In genomic region chr10:84591640-84592148, GRCm38 (mm10) we compare ENCODE assay signal across 16 mouse cellular contexts. TPM values are rescaled to one million over a fixed set of nuclear protein-coding genes. Genes with fewer than 3 reads are reported as not detected.
A peak's percentile ranks its signal among the peaks of the same experiment; 100 is the strongest.
DNase-seq lines count a peak whose midpoint lies in the region; ATAC-seq and TF ChIP-seq lines count a peak whose summit lies in the region.
"Had no signal": no experiment of that assay in that cellular context is flagged by ENCODE, and none has a peak within 500 bp of the region (broad histone marks: within the 10 kb centered on the region; RNA-seq: fewer than 3 reads in every experiment).

No protein-coding gene starts in this region.

- peak; percentile 42; the same call in 1 of the 2 replicates for ATAC-seq in erythroblast, adult 5-6 weeks (replicated peaks; ENCODE audit: low FRiP score, poor library complexity, severe bottlenecking)
- no peak for ATAC-seq in midbrain, embryonic 11.5 days (ENCODE audit: low FRiP score)
- ATAC-seq: activated CD4-positive, CD25-positive, alpha-beta regulatory T cell, adult 4 months; forebrain, embryonic 14.5 days; intestine, embryonic 16.5 days had no signal

- no peak for TF ChIP-seq EP300 in heart, adult 2 months (IDR thresholded peaks at IDR 0.05; ENCODE audit: insufficient read depth, low read depth, low read length)

- H3K27ac ChIP-seq in heart, adult 2 months = peak overlapping the region; percentile 58
- no peak overlapping the region for H3K27ac ChIP-seq in heart, embryonic 10.5 days
- no peak overlapping the region for H3K27ac ChIP-seq in midbrain, embryonic 11.5 days (ENCODE audit: low read depth, low read length)
- H3K27ac ChIP-seq: embryonic facial prominence, embryonic 13.5 days; forebrain, embryonic 10.5 days; hindbrain, embryonic 10.5 days; hindbrain, embryonic 15.5 days had no signal

- no peak for TF ChIP-seq CTCF in heart, adult 2 months (IDR thresholded peaks at IDR 0.05)

- peaks cover 67% of the 10 kb centered on the region for H3K36me3 ChIP-seq in heart, adult 2 months (ENCODE audit: control insufficient read depth, insufficient read depth, low read length)
- H3K36me3 ChIP-seq in heart, embryonic 10.5 days = no peaks in the 10 kb centered on the region; the same call in 1 of the 2 replicates
- H3K36me3 ChIP-seq in midbrain, embryonic 11.5 days (ENCODE audit: control insufficient read depth, insufficient read depth, low read length) = no peaks in the 10 kb centered on the region
- H3K36me3 ChIP-seq: forebrain, embryonic 10.5 days; hindbrain, embryonic 10.5 days had no signal

- H3K9me3 ChIP-seq in heart, embryonic 10.5 days = no peaks in the 10 kb centered on the region
- H3K9me3 ChIP-seq in midbrain, embryonic 11.5 days (ENCODE audit: control insufficient read depth, low read length) = no peaks in the 10 kb centered on the region
- H3K9me3 ChIP-seq: embryonic facial prominence, embryonic 13.5 days; forebrain, embryonic 10.5 days; G1E; hindbrain, embryonic 10.5 days; hindbrain, embryonic 15.5 days had no signal

- intact Hi-C loops in heart, adult 2 months (cut with DNase I) = no loop called here

- H3K4me3 ChIP-seq in heart, adult 2 months = no peak overlapping the region
- H3K4me3 ChIP-seq in heart, embryonic 10.5 days = no peak overlapping the region
- no peak overlapping the region for H3K4me3 ChIP-seq in midbrain, embryonic 11.5 days (ENCODE audit: low read depth, low read length)
- H3K4me3 ChIP-seq: embryonic facial prominence, embryonic 13.5 days; forebrain, embryonic 10.5 days; hindbrain, embryonic 10.5 days; hindbrain, embryonic 15.5 days had no signal

- H3K4me2 ChIP-seq in midbrain, embryonic 11.5 days = no peak overlapping the region
- H3K4me2 ChIP-seq: embryonic facial prominence, embryonic 13.5 days; hindbrain, embryonic 15.5 days had no signal

- 62% methylated on average over 2 of the region's 2 CpGs for WGBS in heart, adult 2 months
- WGBS in heart, embryonic 10.5 days = 83% methylated on average over 2 of the region's 2 CpGs
- WGBS in midbrain, embryonic 11.5 days = 88% methylated on average over 2 of the region's 2 CpGs

- H3K27me3 ChIP-seq in heart, adult 2 months (ENCODE audit: control insufficient read depth, insufficient read depth, low read length) = no peaks in the 10 kb centered on the region
- H3K27me3 ChIP-seq in heart, embryonic 10.5 days (ENCODE audit: insufficient read depth, poor library complexity, severe bottlenecking) = no peaks in the 10 kb centered on the region
- no peaks in the 10 kb centered on the region for H3K27me3 ChIP-seq in midbrain, embryonic 11.5 days (ENCODE audit: control insufficient read depth, insufficient read depth, low read length)
- H3K27me3 ChIP-seq: embryonic facial prominence, embryonic 13.5 days; hindbrain, embryonic 15.5 days had no signal

- no peaks in the 10 kb centered on the region; the same call in none of the 2 replicates for H3K79me2 ChIP-seq in heart, adult 2 months (replicated peaks; ENCODE audit: control insufficient read depth, insufficient read depth, low read length)

- no peak overlapping the region for H3K9ac ChIP-seq in heart, adult 2 months (ENCODE audit: low read depth, low read length)
- H3K9ac ChIP-seq in midbrain, embryonic 11.5 days (ENCODE audit: low read length) = no peak overlapping the region
- H3K9ac ChIP-seq: embryonic facial prominence, embryonic 13.5 days; hindbrain, embryonic 15.5 days had no signal

- peaks cover 5% of the 10 kb centered on the region for H3K4me1 ChIP-seq in heart, adult 2 months (ENCODE audit: control insufficient read depth, insufficient read depth, low read length)
- no peaks in the 10 kb centered on the region for H3K4me1 ChIP-seq in heart, embryonic 10.5 days
- no peaks in the 10 kb centered on the region for H3K4me1 ChIP-seq in midbrain, embryonic 11.5 days (ENCODE audit: control insufficient read depth, insufficient read depth, low read length)
- H3K4me1 ChIP-seq: embryonic facial prominence, embryonic 13.5 days; hindbrain, embryonic 10.5 days; hindbrain, embryonic 15.5 days had no signal

- TF ChIP-seq POLR2A in heart, adult 2 months (IDR thresholded peaks at IDR 0.05; ENCODE audit: insufficient read depth, low read depth, low read length) = no peak

- DNase-seq in heart, adult 2 months = peak in 1 of 2 experiments; percentile 34
- no peak for DNase-seq in heart, embryonic 10.5 days (ENCODE audit: low spot score)
- peak; percentile 11 for DNase-seq in R1 (ENCODE audit: low read depth, low spot score)
- no peak for DNase-seq in midbrain, embryonic 11.5 days (ENCODE audit: low spot score, missing footprints)
- DNase-seq in lung, postnatal 14 days = no peak
- DNase-seq: cerebellum, postnatal 36 days; gastrocnemius, postnatal 10 days had no signal

RNA-seq across cellular contexts. Expression of gene Tcp11l2, which starts 15.3 kb away (rescaled TPM):
- 100 to 1,000 TPM; 118 to 157 TPM for total RNA-seq in heart, adult 2 months (2021)
- polyA plus RNA-seq in heart, adult 2 months (2012; rRNA removed) = 129 and 204 TPM in 2 replicates
- polyA plus RNA-seq in heart, embryonic 10.5 days (2016; fragmentation: Nextera tagmentation; extraction: Ambion mirVana) = 6.4 and 10.5 TPM in 2 replicates
- total RNA-seq in erythroblast, adult 5-6 weeks (2015; ENCODE audit: low replicate concordance) = 604 and 645 TPM in 2 replicates
- 495 and 623 TPM in 2 replicates for total RNA-seq in erythroblast, adult 5-6 weeks (2017; ENCODE audit: low replicate concordance)
- polyA plus RNA-seq in midbrain, embryonic 11.5 days (2014; fragmentation: Nextera tagmentation; extraction: Ambion mirVana) = 9.4 and 10.7 TPM in 2 replicates

RNA-seq across cellular contexts. Expression of gene Polr3b, which starts 30.4 kb away (rescaled TPM):
- total RNA-seq in heart, adult 2 months (2021) = 10 to 100 TPM in 1 of 2 experiments, 1 to 10 TPM in 1; 8.9 to 10.9 TPM
- 3.0 and 5.1 TPM in 2 replicates for polyA plus RNA-seq in heart, adult 2 months (2012; rRNA removed)
- 15.6 and 15.8 TPM in 2 replicates for polyA plus RNA-seq in heart, embryonic 10.5 days (2016; fragmentation: Nextera tagmentation; extraction: Ambion mirVana)
- total RNA-seq in erythroblast, adult 5-6 weeks (2015; ENCODE audit: low replicate concordance) = 44.1 and 50.5 TPM in 2 replicates
- 81.8 and 274 TPM in 2 replicates for total RNA-seq in erythroblast, adult 5-6 weeks (2017; ENCODE audit: low replicate concordance)
- 16.0 and 18.0 TPM in 2 replicates for polyA plus RNA-seq in midbrain, embryonic 11.5 days (2014; fragmentation: Nextera tagmentation; extraction: Ambion mirVana)

RNA-seq across cellular contexts. Expression of gene Ckap4, which starts 57.8 kb away (rescaled TPM):
- 10 to 100 TPM; 29.9 to 31.4 TPM for total RNA-seq in heart, adult 2 months (2021)
- 17.2 and 20.9 TPM in 2 replicates for polyA plus RNA-seq in heart, adult 2 months (2012; rRNA removed)
- 83.9 and 87.7 TPM in 2 replicates for polyA plus RNA-seq in heart, embryonic 10.5 days (2016; fragmentation: Nextera tagmentation; extraction: Ambion mirVana)
- total RNA-seq in erythroblast, adult 5-6 weeks (2015; ENCODE audit: low replicate concordance) = 43.8 and 45.6 TPM in 2 replicates
- total RNA-seq in erythroblast, adult 5-6 weeks (2017; ENCODE audit: low replicate concordance) = 29.6 and 38.4 TPM in 2 replicates
- 83.6 and 89.2 TPM in 2 replicates for polyA plus RNA-seq in midbrain, embryonic 11.5 days (2014; fragmentation: Nextera tagmentation; extraction: Ambion mirVana)

Comparison
In these comparisons a context has a peak if more than half of its experiments do, and no peak if none do; other contexts are left out.
1. RNA of gene Tcp11l2, which starts 15.3 kb away (polyA plus RNA-seq): 129 to 204 TPM in heart, adult 2 months; 9.4 to 10.7 TPM in midbrain, embryonic 11.5 days and 6.4 to 10.5 TPM in heart, embryonic 10.5 days; every median in the first group is over 10 times any median in the second.